Mouse (Mus musculus) spleen, postnatal 14 days (tissue): ENCODE data around the gene Denr.

Experiments
- DNase-seq, 2 experiments: peaks; one replicate each; pipeline ENCODE4 v3.0.0; 2021 to 2022; ENCODE audit warnings: low spot score in 2 of 2

Denr gene

GRCm38 (mm10) chr5:123907631-123907977, 629 bp downstream of the Denr start:
- no peak for DNase-seq

- DNase-seq, result no peak
These were observed 7.9 kb downstream of the Denr start for GRCm38 (mm10) chr5:123914852-123915251.

GRCm38 (mm10) chr5:123922112-123922511, 15.1 kb downstream of the Denr start:
- DNase-seq, result no peak

GRCm38 (mm10) chr5:123927118-123927517, 20.1 kb downstream of the Denr start, which contains the start of gene Gm43518:
Gm43518 (plus strand) TSS chr5:123927418.
- no peak for DNase-seq

- DNase-seq, result peak; percentile 88 to 92
These were observed 23.6 kb downstream of the Denr start, which contains the start of gene Ccdc62 for GRCm38 (mm10) chr5:123930508-123930989. Ccdc62 (plus strand) TSS chr5:123930679.

- no peak for DNase-seq
These were observed 24.2 kb downstream of the Denr start for GRCm38 (mm10) chr5:123931131-123931530.

GRCm38 (mm10) chr5:123932927-123933326, 26.0 kb downstream of the Denr start:
- DNase-seq, result no peak

GRCm38 (mm10) chr5:123933556-123933955, 26.6 kb downstream of the Denr start:
- DNase-seq, result no peak

- peak in 1 of 2 experiments; percentile 28 for DNase-seq
These were observed 27.1 kb downstream of the Denr start for GRCm38 (mm10) chr5:123933957-123934591.

GRCm38 (mm10) chr5:123935931-123936330, 29.0 kb downstream of the Denr start:
- no peak for DNase-seq

- DNase-seq, result no peak
These were observed 31.5 kb downstream of the Denr start for GRCm38 (mm10) chr5:123938479-123938878.

GRCm38 (mm10) chr5:123946546-123946945, 39.6 kb downstream of the Denr start:
- no peak for DNase-seq

GRCm38 (mm10) chr5:123947041-123947761, 40.2 kb downstream of the Denr start:
- no peak for DNase-seq

GRCm38 (mm10) chr5:123952365-123953045, 45.5 kb downstream of the Denr start:
- no peak for DNase-seq

- no peak for DNase-seq
These were observed 50.2 kb downstream of the Denr start for GRCm38 (mm10) chr5:123957213-123957612.

- DNase-seq, result no peak
These were observed 52.0 kb downstream of the Denr start for GRCm38 (mm10) chr5:123959018-123959417.

- DNase-seq, result no peak
These were observed 53.2 kb downstream of the Denr start for GRCm38 (mm10) chr5:123960129-123960528.

- DNase-seq, result no peak
These were observed 54.1 kb downstream of the Denr start for GRCm38 (mm10) chr5:123961046-123961445.

GRCm38 (mm10) chr5:123964208-123964607, 57.2 kb downstream of the Denr start:
- no peak for DNase-seq

GRCm38 (mm10) chr5:123966759-123967158, 59.8 kb downstream of the Denr start:
- DNase-seq, result no peak

- no peak for DNase-seq
These were observed 61.5 kb downstream of the Denr start for GRCm38 (mm10) chr5:123968468-123968867.

- no peak for DNase-seq
These were observed 62.2 kb downstream of the Denr start for GRCm38 (mm10) chr5:123969216-123969615.

GRCm38 (mm10) chr5:123970576-123970975, 63.6 kb downstream of the Denr start:
- DNase-seq, result no peak
